Mouse (Mus musculus): Measurements from ENCODE around the gene Retnlb. TPM values are rescaled to one million over a fixed set of nuclear protein-coding genes. Genes with fewer than 3 reads are reported as not detected.
"Not testable (repeated sequence)": the region's sequence is repeated elsewhere in the genome, so short reads cannot be mapped to it uniquely, and the experiment has no call there.

Retnlb gene
- polyA plus RNA-seq, 1 experiment from 2014 or later: not detected

DNA sequence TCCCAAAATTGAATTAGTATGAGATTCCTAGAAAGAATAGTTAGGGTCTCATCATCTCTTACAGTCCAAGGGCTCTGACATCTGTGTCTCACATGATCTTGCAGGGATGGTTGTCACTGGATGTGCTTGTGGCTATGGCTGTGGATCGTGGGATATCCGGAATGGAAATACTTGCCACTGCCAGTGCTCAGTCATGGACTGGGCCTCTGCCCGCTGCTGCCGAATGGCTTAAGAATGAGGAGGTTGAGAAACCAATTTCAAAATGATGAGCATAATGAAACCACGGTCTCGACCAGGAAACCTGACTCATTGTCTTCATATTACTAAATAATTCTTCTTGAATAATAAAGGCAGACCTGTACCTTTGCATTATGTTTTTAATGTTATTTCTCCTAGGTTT, 1.9 kb downstream of the Retnlb start:
- no peak overlapping the region for H3K4me3 ChIP-seq
- no peak overlapping the region for H3K27ac ChIP-seq
- no peaks in the 10 kb centered on the region for H3K4me1 ChIP-seq (replicated peaks)
- no peak for ATAC-seq (ENCODE audit: low FRiP score)
- no peaks in the 10 kb centered on the region for H3K9me3 ChIP-seq
- no peak overlapping the region for H3K9ac ChIP-seq
- H3K4me2 ChIP-seq: no peak overlapping the region
- H3K36me3 ChIP-seq: no peaks in the 10 kb centered on the region
- WGBS: 94% methylated on average over 6 of the region's 6 CpGs
- no peaks in the 10 kb centered on the region for H3K27me3 ChIP-seq

DNA sequence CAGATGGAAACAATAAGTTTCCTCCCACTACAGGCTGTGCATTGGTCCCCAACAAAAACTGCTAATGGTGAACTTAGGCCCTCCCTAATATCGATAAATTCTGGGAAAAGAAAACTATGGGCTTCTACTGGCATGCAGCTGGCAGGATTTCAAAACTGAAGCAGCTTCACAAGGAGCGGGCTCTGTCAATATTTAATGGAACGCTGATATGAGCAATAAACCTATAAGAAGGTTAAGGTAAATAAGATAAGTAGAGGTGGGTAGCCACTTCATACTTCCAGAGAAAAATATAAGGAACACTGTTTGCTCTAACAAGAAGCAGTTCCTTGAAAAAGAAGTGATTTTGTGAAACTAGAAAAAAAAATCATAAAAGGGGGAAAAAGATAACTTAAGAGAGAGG, 9.8 kb downstream of the Retnlb start:
- Histone ChIP-seq H3K4me3 (no peak overlapping the region), H3K36me3 (no peaks in the 10 kb centered on the region), H3K4me1 (replicated peaks) (no peaks in the 10 kb centered on the region), H3K9ac (no peak overlapping the region), H3K9me3 (no peaks in the 10 kb centered on the region), H3K27me3 (no peaks in the 10 kb centered on the region), H3K27ac (no peak overlapping the region), H3K4me2 (no peak overlapping the region)
- WGBS: 94% methylated on average over 3 of the region's 3 CpGs
- no peak for ATAC-seq (ENCODE audit: low FRiP score)

- no peak overlapping the region for H3K9ac ChIP-seq
- H3K36me3 ChIP-seq: no peaks in the 10 kb centered on the region
- no peak overlapping the region for H3K27ac ChIP-seq
- H3K27me3 ChIP-seq: no peaks in the 10 kb centered on the region
- no peak overlapping the region for H3K4me2 ChIP-seq
- H3K4me1 ChIP-seq (replicated peaks): no peaks in the 10 kb centered on the region
- H3K4me3 ChIP-seq: no peak overlapping the region
- ATAC-seq (ENCODE audit: low FRiP score): no peak
- no peaks in the 10 kb centered on the region for H3K9me3 ChIP-seq
- 60% methylated on average over 1 of the region's 1 CpGs for WGBS
These were observed 11.0 kb downstream of the Retnlb start for GRCm38 (mm10) chr16:48827625-48828024.

DNA sequence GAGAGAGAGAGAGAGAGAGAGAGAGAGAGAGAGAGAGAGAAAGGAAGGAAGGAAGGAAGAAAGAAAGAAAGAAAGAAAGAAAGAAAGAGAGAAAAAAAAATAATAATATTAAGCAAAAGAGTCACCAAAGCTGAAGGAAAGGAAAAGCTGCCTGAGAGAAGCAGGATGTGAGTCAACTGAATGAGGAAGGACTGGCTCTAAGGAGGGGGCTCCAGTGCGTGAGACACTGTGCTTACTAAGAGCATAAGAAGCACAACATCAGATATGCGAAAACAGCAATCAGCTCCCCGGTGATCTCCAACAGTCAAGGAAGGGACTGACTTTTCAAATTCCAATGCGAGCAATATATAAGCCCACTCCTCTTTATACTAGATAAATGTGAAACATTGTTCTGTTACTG, 12.4 kb downstream of the Retnlb start:
- no peaks in the 10 kb centered on the region for H3K27me3 ChIP-seq
- no peak overlapping the region for H3K4me3 ChIP-seq
- no peaks in the 10 kb centered on the region for H3K9me3 ChIP-seq
- no peak overlapping the region for H3K9ac ChIP-seq
- ATAC-seq (ENCODE audit: low FRiP score): no peak
- 89% methylated on average over 4 of the region's 4 CpGs for WGBS
- no peaks in the 10 kb centered on the region for H3K4me1 ChIP-seq (replicated peaks)
- H3K36me3 ChIP-seq: no peaks in the 10 kb centered on the region
- no peak overlapping the region for H3K4me2 ChIP-seq
- H3K27ac ChIP-seq: no peak overlapping the region

DNA sequence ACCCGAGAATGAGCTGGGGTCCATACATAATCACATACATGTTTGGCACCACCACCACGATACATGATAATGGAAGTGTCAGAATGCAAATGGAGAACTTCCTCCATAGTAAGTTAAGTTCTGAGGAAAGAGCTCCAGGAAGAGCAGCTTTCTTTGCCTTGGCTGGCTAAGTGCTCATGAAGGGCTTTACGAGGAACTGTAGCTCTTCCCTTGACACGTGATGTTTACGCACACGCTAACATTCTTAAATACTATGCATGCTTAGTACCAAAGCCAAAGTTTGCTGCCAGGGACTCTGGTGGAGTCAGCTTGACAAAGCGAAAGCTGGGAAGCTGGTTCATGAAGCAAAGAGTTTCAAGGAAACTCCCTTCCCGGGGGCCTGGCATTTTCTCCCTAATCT, 15.4 kb downstream of the Retnlb start:
- H3K9ac ChIP-seq: no peak overlapping the region
- WGBS: 96% methylated on average over 8 of the region's 8 CpGs

GRCm38 (mm10) chr16:48833626-48834025, 17.0 kb downstream of the Retnlb start:
- not testable (repeated sequence) for H3K27ac ChIP-seq; H3K4me2 ChIP-seq; H3K9ac ChIP-seq; ATAC-seq (ENCODE audit: low FRiP score); H3K27me3 ChIP-seq; H3K36me3 ChIP-seq; H3K4me1 ChIP-seq (replicated peaks); H3K4me3 ChIP-seq; H3K9me3 ChIP-seq
- WGBS: 70% methylated on average over 1 of the region's 1 CpGs

More for the DNA sequence above, 15.4 kb downstream of the Retnlb start:
- Histone ChIP-seq H3K27ac (no peak overlapping the region), H3K27me3 (no peaks in the 10 kb centered on the region), H3K36me3 (no peaks in the 10 kb centered on the region), H3K4me1 (replicated peaks) (no peaks in the 10 kb centered on the region), H3K4me3 (no peak overlapping the region), H3K4me2 (no peak overlapping the region), H3K9me3 (no peaks in the 10 kb centered on the region)
- ATAC-seq (ENCODE audit: low FRiP score): no peak

- no peaks in the 10 kb centered on the region for H3K9me3 ChIP-seq
- no peaks in the 10 kb centered on the region for H3K27me3 ChIP-seq
- H3K9ac ChIP-seq: no peak within 1 kb of the TSS
- 85% methylated on average over 3 of the region's 3 CpGs for WGBS
- H3K4me2 ChIP-seq: no peak within 1 kb of the TSS
- no peaks in the 10 kb centered on the region for H3K36me3 ChIP-seq
- H3K4me3 ChIP-seq: no peak within 1 kb of the TSS
- no peak within 1 kb of the TSS for H3K27ac ChIP-seq
- no peaks in the 10 kb centered on the region for H3K4me1 ChIP-seq (replicated peaks)
- ATAC-seq (ENCODE audit: low FRiP score): no peak
These were observed 25.6 kb downstream of the Retnlb start, which contains the start of gene Retnla for GRCm38 (mm10) chr16:48842266-48842665. TSS of gene Retnla (plus strand) at chr16:48842551.

- Histone ChIP-seq H3K9ac (no peak overlapping the region), H3K27me3 (no peaks in the 10 kb centered on the region), H3K4me2 (no peak overlapping the region), H3K4me1 (replicated peaks) (no peaks in the 10 kb centered on the region), H3K4me3 (no peak overlapping the region), H3K36me3 (no peaks in the 10 kb centered on the region), H3K9me3 (no peaks in the 10 kb centered on the region), H3K27ac (no peak overlapping the region)
- ATAC-seq (ENCODE audit: low FRiP score): no peak
- 90% methylated on average over 4 of the region's 4 CpGs for WGBS
These were observed 27.2 kb downstream of the Retnlb start for GRCm38 (mm10) chr16:48843671-48844386.

GRCm38 (mm10) chr16:48865004-48865403, 48.3 kb downstream of the Retnlb start:
- H3K27ac ChIP-seq; H3K4me3 ChIP-seq; H3K36me3 ChIP-seq; H3K27me3 ChIP-seq; H3K9ac ChIP-seq; H3K4me1 ChIP-seq (replicated peaks); ATAC-seq (ENCODE audit: low FRiP score); H3K4me2 ChIP-seq; H3K9me3 ChIP-seq: not testable (repeated sequence)
- 95% methylated on average over 1 of the region's 1 CpGs for whole genome bisulfite sequencing

- Histone ChIP-seq H3K4me3 (no peak overlapping the region), H3K36me3 (no peaks in the 10 kb centered on the region), H3K4me2 (no peak overlapping the region), H3K4me1 (replicated peaks) (no peaks in the 10 kb centered on the region), H3K27ac (no peak overlapping the region), H3K9ac (no peak overlapping the region), H3K9me3 (no peaks in the 10 kb centered on the region), H3K27me3 (no peaks in the 10 kb centered on the region)
- ATAC-seq (ENCODE audit: low FRiP score): no peak
- WGBS: 73% methylated on average over 2 of the region's 2 CpGs
These were observed 51.0 kb downstream of the Retnlb start for GRCm38 (mm10) chr16:48867690-48868089.

Other genes with a start within 250 kb of the Retnlb start
- 0.10 and 0.18 TPM in 2 replicates for gene Trat1, start 44.8 kb upstream of the Retnlb start, polyA plus RNA-seq (2015; fragmentation: Nextera tagmentation; extraction: Ambion mirVana)
- gene Retnla, start 25.7 kb downstream of the Retnlb start, polyA plus RNA-seq (2015; fragmentation: Nextera tagmentation; extraction: Ambion mirVana): not detected in 2 replicates
- 0.51 and 1.1 TPM in 2 replicates for gene Retnlg, start 55.8 kb downstream of the Retnlb start, polyA plus RNA-seq (2015; fragmentation: Nextera tagmentation; extraction: Ambion mirVana)
- 50.4 and 51.7 TPM in 2 replicates for gene Dzip3, start 177.3 kb downstream of the Retnlb start, polyA plus RNA-seq (2015; fragmentation: Nextera tagmentation; extraction: Ambion mirVana)
- gene Cip2a, start 177.3 kb downstream of the Retnlb start, polyA plus RNA-seq (2015; fragmentation: Nextera tagmentation; extraction: Ambion mirVana): 8.5 and 10.5 TPM in 2 replicates
- 0.05 TPM in 1 of 2 replicates, not detected in the other for gene Myh15, start 240.6 kb downstream of the Retnlb start, polyA plus RNA-seq (2015; fragmentation: Nextera tagmentation; extraction: Ambion mirVana)

All from hindbrain, embryonic 13.5 days (tissue).